11 mouse cellular contexts compared by ENCODE assay signal in the genomic region with DNA sequence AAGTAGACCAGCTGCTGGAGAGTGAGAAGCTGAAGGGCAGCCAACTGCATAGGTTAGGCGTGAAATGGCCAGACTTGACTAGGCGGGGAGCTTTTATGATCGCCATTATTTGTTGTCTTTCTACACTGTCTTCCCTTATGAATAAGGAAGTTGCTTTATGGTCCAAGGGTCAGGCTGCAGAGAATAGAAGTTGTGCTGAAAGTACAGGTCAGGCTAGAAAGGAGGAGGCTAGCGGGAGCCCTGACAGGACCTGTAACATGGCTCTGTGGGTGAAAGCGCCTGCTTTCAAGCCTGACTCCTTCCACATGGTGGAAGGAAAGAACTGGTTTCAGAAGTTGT. TPM values are rescaled to one million over a fixed set of nuclear protein-coding genes. Genes with fewer than 3 reads are reported as not detected.
DNase-seq lines count a peak whose midpoint lies in the region; ATAC-seq and TF ChIP-seq lines count a peak whose summit lies in the region.
"Had no signal": no experiment of that assay in that cellular context is flagged by ENCODE, and none has a peak within 500 bp of the region (broad histone marks: within the 10 kb centered on the region; RNA-seq: fewer than 3 reads in every experiment).

No protein-coding gene starts in this region.

- H3K27me3 ChIP-seq in hindbrain, embryonic 13.5 days: no peaks in the 10 kb centered on the region
- H3K27me3 ChIP-seq in hindbrain, embryonic 11.5 days (ENCODE audit: control insufficient read depth, insufficient read depth, low read length): no peaks in the 10 kb centered on the region
- no peaks in the 10 kb centered on the region for H3K27me3 ChIP-seq in intestine, postnatal 0 days (replicated peaks; ENCODE audit: control insufficient read depth, insufficient read depth, low read length)
- no peaks in the 10 kb centered on the region for H3K27me3 ChIP-seq in stomach, embryonic 15.5 days (replicated peaks)

- DNase-seq in hindbrain, embryonic 11.5 days (ENCODE audit: low spot score): no peak
- DNase-seq in lung, postnatal 36 days: peak; percentile 25
- DNase-seq in lung, postnatal 25 days (ENCODE audit: low spot score): no peak
- no peak for DNase-seq in heart, postnatal 4 days
- DNase-seq: embryo, embryonic 11 days; thymus, postnatal 36 days had no signal

- H3K4me1 ChIP-seq in hindbrain, embryonic 13.5 days (replicated peaks): peaks cover 12% of the 10 kb centered on the region
- H3K4me1 ChIP-seq in hindbrain, embryonic 11.5 days (replicated peaks; ENCODE audit: control insufficient read depth, insufficient read depth, low read length): no peaks in the 10 kb centered on the region
- H3K4me1 ChIP-seq in intestine, postnatal 0 days (replicated peaks; ENCODE audit: control insufficient read depth, insufficient read depth, low read length): peaks cover 8% of the 10 kb centered on the region
- peaks cover 19% of the 10 kb centered on the region for H3K4me1 ChIP-seq in stomach, embryonic 15.5 days

- WGBS in hindbrain, embryonic 13.5 days: 67% methylated on average over 5 of the region's 5 CpGs
- WGBS in hindbrain, embryonic 11.5 days: 87% methylated on average over 5 of the region's 5 CpGs
- WGBS in intestine, postnatal 0 days: 24% methylated on average over 5 of the region's 5 CpGs
- whole genome bisulfite sequencing in stomach, embryonic 15.5 days: 40% methylated on average over 5 of the region's 5 CpGs

- TF ChIP-seq CTCF in intestine, postnatal 0 days (IDR thresholded peaks at IDR 0.05; ENCODE audit: low read depth): no peak

- H3K9ac ChIP-seq in hindbrain, embryonic 13.5 days: no peak overlapping the region
- no peak overlapping the region for H3K9ac ChIP-seq in hindbrain, embryonic 11.5 days (ENCODE audit: low read depth, low read length)
- H3K9ac ChIP-seq in intestine, postnatal 0 days (ENCODE audit: low read depth, low read length): 0 out of 2 replicates have a peak overlapping the region, but pooled peaks have one; percentile 11
- no peak overlapping the region for H3K9ac ChIP-seq in stomach, embryonic 15.5 days

- H3K36me3 ChIP-seq in hindbrain, embryonic 13.5 days: peaks cover 84% of the 10 kb centered on the region
- H3K36me3 ChIP-seq in hindbrain, embryonic 11.5 days (ENCODE audit: control insufficient read depth, insufficient read depth, low read length): peaks cover 6% of the 10 kb centered on the region; the same call in 1 of the 2 replicates
- H3K36me3 ChIP-seq in intestine, postnatal 0 days (ENCODE audit: control insufficient read depth, insufficient read depth): peaks cover 46% of the 10 kb centered on the region
- H3K36me3 ChIP-seq in stomach, embryonic 15.5 days: peaks cover 29% of the 10 kb centered on the region

- H3K4me3 ChIP-seq in hindbrain, embryonic 13.5 days: no peak overlapping the region
- no peak overlapping the region for H3K4me3 ChIP-seq in hindbrain, embryonic 11.5 days (ENCODE audit: low read depth, low read length)
- H3K4me3 ChIP-seq in intestine, postnatal 0 days (ENCODE audit: low read depth, low read length): no peak overlapping the region
- H3K4me3 ChIP-seq in stomach, embryonic 15.5 days (replicated peaks): no peak overlapping the region

- H3K4me2 ChIP-seq in hindbrain, embryonic 13.5 days: no peak overlapping the region; the same call in 1 of the 2 replicates
- H3K4me2 ChIP-seq in hindbrain, embryonic 11.5 days (replicated peaks; ENCODE audit: low read depth, low read length): no peak overlapping the region
- H3K4me2 ChIP-seq in intestine, postnatal 0 days (replicated peaks; ENCODE audit: low read depth): peak overlapping the region; percentile 46
- 0 out of 2 replicates have a peak overlapping the region, but pooled peaks have one; percentile 9 for H3K4me2 ChIP-seq in stomach, embryonic 15.5 days

- peak overlapping the region; percentile 79 for H3K27ac ChIP-seq in hindbrain, embryonic 13.5 days
- H3K27ac ChIP-seq in hindbrain, embryonic 11.5 days (ENCODE audit: low read depth, low read length): no peak overlapping the region
- H3K27ac ChIP-seq in intestine, postnatal 0 days (ENCODE audit: low read depth, low read length): peak overlapping the region; percentile 94
- H3K27ac ChIP-seq in stomach, embryonic 15.5 days: peak overlapping the region; percentile 80
- H3K27ac ChIP-seq: macrophage had no signal

- ATAC-seq in hindbrain, embryonic 13.5 days (ENCODE audit: low FRiP score): no peak
- no peak for ATAC-seq in hindbrain, embryonic 11.5 days (ENCODE audit: low FRiP score)
- ATAC-seq in intestine, postnatal 0 days: peak; percentile 90
- no peak; the same call in 1 of the 2 replicates for ATAC-seq in stomach, embryonic 15.5 days (ENCODE audit: insufficient read depth, low FRiP score, low read depth)
- no peak for ATAC-seq in frontal cortex, adult (ENCODE audit: low TSS enrichment)

- H3K9me3 ChIP-seq in hindbrain, embryonic 13.5 days: no peaks in the 10 kb centered on the region
- no peaks in the 10 kb centered on the region for H3K9me3 ChIP-seq in hindbrain, embryonic 11.5 days (ENCODE audit: control insufficient read depth, low read length)
- H3K9me3 ChIP-seq in intestine, postnatal 0 days (ENCODE audit: control insufficient read depth): no peaks in the 10 kb centered on the region
- H3K9me3 ChIP-seq in stomach, embryonic 15.5 days: no peaks in the 10 kb centered on the region

RNA-seq across cellular contexts. Expression of gene Setd7, which starts 28.4 kb away (rescaled TPM):
- polyA plus RNA-seq in hindbrain, embryonic 13.5 days (2015; fragmentation: Nextera tagmentation; extraction: Ambion mirVana): 2.8 and 3.9 TPM in 2 replicates
- polyA plus RNA-seq in hindbrain, embryonic 11.5 days (2014; fragmentation: Nextera tagmentation; extraction: Ambion mirVana): 4.0 and 8.2 TPM in 2 replicates
- polyA plus RNA-seq in intestine, postnatal 0 days (2015; fragmentation: Nextera tagmentation; extraction: Ambion mirVana): 1.6 and 1.9 TPM in 2 replicates
- polyA plus RNA-seq in stomach, embryonic 15.5 days (2015; fragmentation: Nextera tagmentation; extraction: Ambion mirVana): 3.6 and 5.0 TPM in 2 replicates
- 10 to 100 TPM; 54.0 to 58.7 TPM for total RNA-seq in heart, postnatal 4 days (2021)

RNA-seq across cellular contexts. Expression of gene Rab33b, which starts 48.5 kb away (rescaled TPM):
- 23.9 TPM in 2 replicates for polyA plus RNA-seq in hindbrain, embryonic 13.5 days (2015; fragmentation: Nextera tagmentation; extraction: Ambion mirVana)
- 11.7 and 16.4 TPM in 2 replicates for polyA plus RNA-seq in hindbrain, embryonic 11.5 days (2014; fragmentation: Nextera tagmentation; extraction: Ambion mirVana)
- 16.3 and 17.8 TPM in 2 replicates for polyA plus RNA-seq in intestine, postnatal 0 days (2015; fragmentation: Nextera tagmentation; extraction: Ambion mirVana)
- polyA plus RNA-seq in stomach, embryonic 15.5 days (2015; fragmentation: Nextera tagmentation; extraction: Ambion mirVana): 23.7 and 26.7 TPM in 2 replicates
- 10 to 100 TPM; 13.6 to 14.3 TPM for total RNA-seq in heart, postnatal 4 days (2021)

Comparison
In these comparisons a context has a peak if more than half of its experiments do, and no peak if none do; other contexts are left out.
1. H3K4me2 ChIP-seq: peak in intestine, postnatal 0 days (single experiment) and stomach, embryonic 15.5 days (single experiment); none in hindbrain, embryonic 13.5 days (single experiment) and hindbrain, embryonic 11.5 days (single experiment).